Mouse (Mus musculus): ENCODE data around the gene Rasgrf2. TPM values are rescaled to one million over a fixed set of nuclear protein-coding genes. Genes with fewer than 3 reads are reported as not detected.

Rasgrf2 gene
- polyA plus RNA-seq, 1 experiment: 0.51 TPM

DNA sequence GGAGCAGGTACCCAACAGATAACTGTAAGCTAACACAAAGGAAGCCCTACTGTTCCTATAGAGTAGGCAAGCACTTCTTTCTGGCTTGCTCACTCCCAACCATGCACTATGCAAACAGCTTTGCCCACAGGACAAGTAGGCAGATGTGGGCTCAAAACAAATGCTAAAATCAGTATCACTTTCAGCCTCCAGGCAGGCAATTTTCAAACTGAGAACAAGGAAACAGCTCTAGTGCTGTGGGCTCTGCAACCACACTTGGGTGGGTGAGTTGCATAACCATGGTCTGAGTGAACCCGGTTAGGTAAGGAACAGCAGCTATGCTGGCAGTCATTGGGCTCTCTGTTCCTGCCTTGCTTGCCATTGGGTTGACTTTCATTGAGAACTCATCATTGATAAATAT lies 157.3 kb downstream of the Rasgrf2 start:
- TF ChIP-seq POLR2A (IDR thresholded peaks at IDR 0.05; ENCODE audit: borderline replicate concordance, low read depth, low read length): no peak
- TF ChIP-seq CTCF (IDR thresholded peaks at IDR 0.05; ENCODE audit: low read depth, low read length): no peak
- Histone ChIP-seq H3K4me1 (ENCODE audit: control insufficient read depth, insufficient read depth, low read length) (no peaks in the 10 kb centered on the region), H3K27ac (ENCODE audit: insufficient read depth, low read depth, low read length) (no peak overlapping the region), H3K4me3 (ENCODE audit: insufficient read depth, low read length) (no peak overlapping the region)

DNA sequence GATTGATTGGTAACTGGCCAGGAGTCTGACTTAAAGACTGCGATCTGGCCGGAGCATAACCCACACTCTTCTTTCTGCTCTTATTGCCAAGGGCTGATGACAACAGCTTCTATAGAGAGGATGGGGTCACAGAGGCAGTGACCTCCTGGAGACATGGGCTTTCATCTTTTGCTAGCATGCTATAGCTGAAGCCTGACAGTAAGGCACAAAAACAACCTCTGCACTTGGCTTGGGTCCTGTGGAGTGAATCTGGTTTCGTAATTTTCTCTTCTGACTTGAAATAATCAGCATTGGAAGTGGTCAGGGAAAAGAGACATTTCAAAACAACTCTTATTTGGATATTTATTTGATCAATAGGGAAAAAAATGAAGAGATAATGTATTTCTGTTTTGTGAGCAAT lies 160.2 kb downstream of the Rasgrf2 start:
- no peaks in the 10 kb centered on the region for H3K4me1 ChIP-seq (ENCODE audit: control insufficient read depth, insufficient read depth, low read length)

DNA sequence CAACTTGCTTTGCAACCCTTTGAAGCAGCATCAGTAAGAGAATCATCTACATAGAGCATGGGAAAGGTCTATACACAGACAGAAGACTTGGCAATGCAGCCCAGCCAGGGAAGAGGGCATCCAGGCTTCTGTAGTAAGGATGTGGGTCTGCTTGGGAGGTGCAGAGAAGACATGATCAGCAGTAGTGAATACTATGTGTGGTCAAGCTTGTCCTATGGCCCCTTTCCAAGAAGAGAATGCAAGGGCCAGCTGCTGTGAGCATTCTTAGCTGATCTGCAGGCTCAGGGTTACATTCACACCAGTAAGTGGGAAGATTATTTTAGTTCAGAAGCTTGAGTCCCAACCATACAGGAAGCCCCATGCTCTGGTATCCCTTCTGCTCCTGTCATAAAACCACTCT lies 175.0 kb downstream of the Rasgrf2 start:
- TF ChIP-seq CTCF (IDR thresholded peaks at IDR 0.05; ENCODE audit: low read depth, low read length) (no peak), POLR2A (IDR thresholded peaks at IDR 0.05; ENCODE audit: borderline replicate concordance, low read depth, low read length) (no peak)
- Histone ChIP-seq H3K27ac (ENCODE audit: insufficient read depth, low read depth, low read length) (no peak overlapping the region), H3K4me1 (ENCODE audit: control insufficient read depth, insufficient read depth, low read length) (no peaks in the 10 kb centered on the region), H3K4me3 (ENCODE audit: insufficient read depth, low read length) (no peak overlapping the region)

More for the DNA sequence above, 160.2 kb downstream of the Rasgrf2 start:
- no peak overlapping the region for H3K4me3 ChIP-seq (ENCODE audit: insufficient read depth, low read length)
- no peak overlapping the region for H3K27ac ChIP-seq (ENCODE audit: insufficient read depth, low read depth, low read length)
- no peak for TF ChIP-seq POLR2A (IDR thresholded peaks at IDR 0.05; ENCODE audit: borderline replicate concordance, low read depth, low read length)
- TF ChIP-seq CTCF (IDR thresholded peaks at IDR 0.05; ENCODE audit: low read depth, low read length): no peak

DNA sequence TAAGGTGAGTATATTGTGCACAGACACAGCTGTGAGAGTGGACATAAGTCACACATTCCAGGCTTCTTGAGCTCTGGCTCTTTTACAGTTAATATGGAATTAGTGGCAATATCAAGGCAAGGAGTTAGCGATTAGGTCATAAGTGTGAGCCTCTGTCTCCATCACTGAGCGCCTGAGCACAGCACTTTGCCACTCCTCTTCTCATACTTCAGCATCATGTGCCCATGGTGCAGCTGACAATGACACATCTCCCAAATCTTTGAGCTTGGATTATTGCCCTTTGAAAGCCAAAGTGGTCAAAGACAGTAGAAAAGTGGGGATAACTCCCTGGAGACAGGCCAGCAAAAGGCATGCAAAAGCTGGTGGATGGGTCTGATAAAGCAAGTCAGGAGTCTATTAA lies 175.8 kb downstream of the Rasgrf2 start:
- Histone ChIP-seq H3K27ac (ENCODE audit: insufficient read depth, low read depth, low read length) (no peak overlapping the region), H3K4me3 (ENCODE audit: insufficient read depth, low read length) (no peak overlapping the region), H3K4me1 (ENCODE audit: control insufficient read depth, insufficient read depth, low read length) (no peaks in the 10 kb centered on the region)
- TF ChIP-seq CTCF (IDR thresholded peaks at IDR 0.05; ENCODE audit: low read depth, low read length) (no peak), POLR2A (IDR thresholded peaks at IDR 0.05; ENCODE audit: borderline replicate concordance, low read depth, low read length) (no peak)

DNA sequence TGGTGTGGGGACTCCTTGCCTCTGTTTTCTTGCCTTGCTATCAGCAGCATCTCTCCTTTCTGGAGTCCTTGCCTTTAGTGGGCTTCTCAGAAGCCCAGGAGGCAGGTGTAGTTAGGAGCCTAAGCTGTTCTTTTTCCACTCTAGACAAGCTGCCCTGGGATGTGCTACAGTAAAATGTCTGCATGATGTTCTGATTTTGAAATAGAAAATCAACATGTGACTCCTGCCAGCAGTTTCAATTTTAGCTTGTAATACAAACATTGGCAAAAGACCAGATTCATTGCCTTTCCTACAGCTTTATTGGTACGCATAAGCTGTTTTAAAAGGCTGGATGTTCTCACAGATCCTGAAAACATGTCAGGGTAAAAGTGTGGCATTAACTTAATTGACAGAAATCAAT lies 176.3 kb downstream of the Rasgrf2 start:
- Histone ChIP-seq H3K4me3 (ENCODE audit: insufficient read depth, low read length) (no peak overlapping the region), H3K27ac (ENCODE audit: insufficient read depth, low read depth, low read length) (no peak overlapping the region), H3K4me1 (ENCODE audit: control insufficient read depth, insufficient read depth, low read length) (no peaks in the 10 kb centered on the region)
- TF ChIP-seq CTCF (IDR thresholded peaks at IDR 0.05; ENCODE audit: low read depth, low read length): no peak
- no peak for TF ChIP-seq POLR2A (IDR thresholded peaks at IDR 0.05; ENCODE audit: borderline replicate concordance, low read depth, low read length)

DNA sequence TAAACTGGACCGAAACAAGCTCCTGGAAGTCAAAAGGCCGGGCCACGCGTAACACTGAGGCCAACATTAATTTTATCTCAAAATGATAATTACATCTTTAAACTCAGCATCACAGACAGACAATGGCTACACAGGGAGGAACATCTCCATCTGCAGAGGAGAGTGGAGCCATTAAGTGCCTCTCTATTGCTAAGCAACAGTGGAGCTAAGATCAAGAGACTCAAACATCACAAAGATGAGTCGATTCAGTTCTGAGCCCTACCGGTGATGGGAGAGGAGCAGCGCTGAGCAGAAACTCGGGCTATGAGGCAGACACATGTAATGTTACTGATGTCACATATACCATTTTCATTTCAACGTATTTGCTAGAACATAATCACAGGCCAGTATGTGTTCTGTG lies 191.3 kb downstream of the Rasgrf2 start:
- Histone ChIP-seq H3K27ac (ENCODE audit: insufficient read depth, low read depth, low read length) (no peak overlapping the region), H3K4me1 (ENCODE audit: control insufficient read depth, insufficient read depth, low read length) (no peaks in the 10 kb centered on the region), H3K4me3 (ENCODE audit: insufficient read depth, low read length) (no peak overlapping the region)
- TF ChIP-seq CTCF (IDR thresholded peaks at IDR 0.05; ENCODE audit: low read depth, low read length) (no peak), POLR2A (IDR thresholded peaks at IDR 0.05; ENCODE audit: borderline replicate concordance, low read depth, low read length) (no peak)

DNA sequence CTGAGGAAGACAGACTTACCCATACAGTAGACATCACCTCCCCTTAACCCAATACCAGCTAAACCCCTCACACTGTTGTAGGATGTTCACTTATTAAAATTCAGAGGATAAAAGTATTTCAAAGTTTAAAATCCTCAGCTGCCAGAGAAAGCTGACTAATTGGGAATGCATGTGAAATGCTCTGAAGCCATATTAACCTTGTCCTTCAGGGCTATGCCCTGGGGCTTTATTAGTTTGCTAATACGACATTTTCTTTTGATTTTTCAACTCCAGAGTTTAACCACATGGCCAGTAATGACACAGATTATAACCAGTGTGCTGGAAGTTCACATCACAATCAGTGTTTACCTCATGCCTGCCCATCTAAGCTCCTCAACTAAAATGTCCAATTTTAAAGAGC lies 192.6 kb downstream of the Rasgrf2 start:
- no peak overlapping the region for H3K27ac ChIP-seq (ENCODE audit: insufficient read depth, low read depth, low read length)
- no peak overlapping the region for H3K4me3 ChIP-seq (ENCODE audit: insufficient read depth, low read length)
- no peaks in the 10 kb centered on the region for H3K4me1 ChIP-seq (ENCODE audit: control insufficient read depth, insufficient read depth, low read length)
- no peak for TF ChIP-seq CTCF (IDR thresholded peaks at IDR 0.05; ENCODE audit: low read depth, low read length)
- no peak for TF ChIP-seq POLR2A (IDR thresholded peaks at IDR 0.05; ENCODE audit: borderline replicate concordance, low read depth, low read length)

DNA sequence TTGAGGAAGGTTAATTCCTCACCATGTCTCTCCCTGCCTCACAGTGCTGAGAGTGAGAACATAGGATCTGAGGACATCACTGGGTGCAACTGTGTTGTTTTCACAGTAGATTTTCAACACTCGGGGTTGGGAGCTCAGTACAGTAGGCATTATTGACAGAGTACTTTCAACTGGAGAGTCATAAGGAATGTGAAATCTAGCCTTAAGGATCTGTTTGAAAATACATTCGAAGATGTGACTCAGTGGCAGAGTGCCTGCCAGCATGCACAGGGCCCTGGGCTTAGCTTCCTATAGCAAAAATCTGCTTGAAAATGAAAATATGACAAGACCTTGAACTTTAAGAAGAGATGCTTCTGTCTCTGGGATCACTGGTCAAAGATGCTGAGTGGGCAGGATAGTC lies 194.2 kb downstream of the Rasgrf2 start:
- Histone ChIP-seq H3K4me3 (ENCODE audit: insufficient read depth, low read length) (no peak overlapping the region), H3K27ac (ENCODE audit: insufficient read depth, low read depth, low read length) (no peak overlapping the region), H3K4me1 (ENCODE audit: control insufficient read depth, insufficient read depth, low read length) (no peaks in the 10 kb centered on the region)
- TF ChIP-seq POLR2A (IDR thresholded peaks at IDR 0.05; ENCODE audit: borderline replicate concordance, low read depth, low read length): no peak
- no peak for TF ChIP-seq CTCF (IDR thresholded peaks at IDR 0.05; ENCODE audit: low read depth, low read length)

DNA sequence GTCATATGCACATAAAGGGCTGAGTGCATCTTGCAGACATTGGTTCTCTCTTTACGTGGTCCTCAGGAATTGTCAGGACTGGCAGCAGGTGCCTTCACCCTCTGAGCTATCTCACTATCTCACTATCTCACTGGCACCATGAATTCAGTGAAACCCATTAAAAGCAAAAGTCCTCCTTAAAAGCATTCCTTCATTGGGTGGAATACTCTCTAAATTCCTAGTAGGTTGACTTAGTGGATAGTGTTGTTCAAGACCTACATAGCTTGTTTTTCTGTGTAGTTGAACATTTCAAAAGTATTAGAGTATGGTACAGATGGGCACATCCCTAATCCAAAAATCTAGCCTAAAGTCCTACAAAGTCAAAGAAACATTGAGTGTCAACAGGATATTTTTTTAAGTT lies 199.3 kb downstream of the Rasgrf2 start:
- H3K4me3 ChIP-seq (ENCODE audit: insufficient read depth, low read length): no peak overlapping the region
- H3K4me1 ChIP-seq (ENCODE audit: control insufficient read depth, insufficient read depth, low read length): no peaks in the 10 kb centered on the region
- H3K27ac ChIP-seq (ENCODE audit: insufficient read depth, low read depth, low read length): no peak overlapping the region
- no peak for TF ChIP-seq POLR2A (IDR thresholded peaks at IDR 0.05; ENCODE audit: borderline replicate concordance, low read depth, low read length)
- TF ChIP-seq CTCF (IDR thresholded peaks at IDR 0.05; ENCODE audit: low read depth, low read length): no peak

DNA sequence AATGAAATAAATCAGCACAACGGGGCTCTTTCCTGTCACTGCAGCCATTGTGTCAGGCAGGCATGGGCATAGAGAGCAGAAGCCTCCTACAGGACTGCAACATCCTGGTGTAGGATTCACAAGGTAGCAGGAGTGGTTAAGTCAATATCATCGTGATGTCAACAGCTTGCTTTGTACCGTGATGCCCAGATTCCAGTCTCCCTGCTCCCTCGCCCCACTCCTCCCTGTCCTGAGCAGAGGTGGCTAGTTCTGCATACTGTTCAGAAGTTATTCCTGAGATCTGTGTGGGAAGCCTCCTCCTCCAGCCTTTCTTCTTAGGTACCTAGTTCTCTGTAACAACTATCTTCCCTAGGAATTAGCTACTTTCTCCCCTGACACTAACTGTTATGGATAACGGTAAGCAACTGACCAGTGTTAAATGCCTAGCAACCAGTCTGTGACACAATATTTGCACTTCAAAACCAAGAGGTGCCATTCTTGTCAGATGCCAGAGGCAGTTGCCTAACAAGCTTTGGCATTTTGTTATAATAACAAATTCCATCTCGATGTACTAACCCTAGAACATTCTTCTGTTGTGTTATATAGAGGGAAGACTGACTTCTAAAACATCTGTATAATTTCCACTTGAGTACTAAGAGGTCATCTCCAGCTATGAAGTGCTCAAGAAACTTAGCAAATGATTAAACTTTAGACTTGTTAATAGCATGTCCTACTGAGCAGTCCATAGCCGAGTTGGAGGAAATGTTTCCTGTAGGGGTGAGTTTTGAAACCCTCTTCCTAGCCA lies 201.3 kb downstream of the Rasgrf2 start:
- H3K27ac ChIP-seq (ENCODE audit: insufficient read depth, low read depth, low read length): no peak overlapping the region

More for the DNA sequence above, 201.3 kb downstream of the Rasgrf2 start:
- no peak for TF ChIP-seq POLR2A (IDR thresholded peaks at IDR 0.05; ENCODE audit: borderline replicate concordance, low read depth, low read length)
- no peak for TF ChIP-seq CTCF (IDR thresholded peaks at IDR 0.05; ENCODE audit: low read depth, low read length)
- H3K4me1 ChIP-seq (ENCODE audit: control insufficient read depth, insufficient read depth, low read length): no peaks in the 10 kb centered on the region
- no peak overlapping the region for H3K4me3 ChIP-seq (ENCODE audit: insufficient read depth, low read length)
